Mouse (Mus musculus) hindbrain, postnatal 0 days (tissue): ENCODE measurements around the gene Klf2. TPM values are rescaled to one million over a fixed set of nuclear protein-coding genes. Genes with fewer than 3 reads are reported as not detected.

ENCODE experiments used
- ATAC-seq: fragments of 200-750 bp; cut with Nextera tagmentation; 2 replicates; pipeline ENCODE4 v1.8.0; 2017; ENCODE audit warnings: mild to moderate bottlenecking, moderate TSS enrichment, moderate library complexity
- DNase-seq: peaks from one replicate; pipeline ENCODE4 v3.0.0-alpha.2; 2015; ENCODE audit warnings: low spot score
- H3K27ac ChIP-seq: fragments of 300-500 bp; sonication (generic); 2 replicates; pipeline ENCODE4 v1.5.1; 2014; ENCODE audit warnings: mild to moderate bottlenecking
- H3K27me3 ChIP-seq: fragments of 300-500 bp; sonication (generic); 2 replicates; pipeline ENCODE4 v1.6.1; 2014; ENCODE audit warnings: low read length, mixed read lengths; ENCODE audit not compliant: insufficient read depth
- H3K36me3 ChIP-seq: fragments of 300-500 bp; sonication (generic); 2 replicates; pipeline ENCODE4 v1.6.1; 2014; ENCODE audit warnings: low read length, mixed read lengths; ENCODE audit not compliant: insufficient read depth
- H3K4me1 ChIP-seq: fragments of 300-500 bp; sonication (generic); 2 replicates; pipeline ENCODE4 v1.6.1; 2014; ENCODE audit warnings: antibody characterized with exemption, low read length, mixed read lengths; ENCODE audit not compliant: insufficient read depth
- H3K4me2 ChIP-seq: fragments of 300-500 bp; sonication (generic); 2 replicates; pipeline ENCODE4 v1.6.1; 2014; ENCODE audit warnings: low read depth, mild to moderate bottlenecking, low read length, moderate library complexity, mixed read lengths
- H3K4me3 ChIP-seq: fragments of 300-500 bp; sonication (generic); 2 replicates; pipeline ENCODE4 v1.5.1; 2014; ENCODE audit warnings: low read length
- H3K9ac ChIP-seq: fragments of 300-500 bp; sonication (generic); replicated peaks from 2 replicates; pipeline ENCODE4 v1.6.1; 2014; ENCODE audit warnings: mild to moderate bottlenecking, low read length, moderate library complexity, mixed read lengths
- H3K9me3 ChIP-seq: fragments of 300-500 bp; sonication (generic); 2 replicates; pipeline ENCODE4 v1.6.1; 2016; ENCODE audit warnings: low read length, mixed read lengths
- CTCF ChIP-seq: IDR thresholded peaks from 2 replicates; pipeline ENCODE4 v1.5.1; 2016; ENCODE audit warnings: antibody characterized with exemption, control low read depth, low read depth
- WGBS: fragments of 180-500 bp; shearing (Covaris S2); extraction: QIAGEN DNeasy Blood & Tissue Kit; methylation state at CpG from one replicate; pipeline ENCODE4 v1.1.7; 2014; 5-methylcytosine and 5-hydroxymethylcytosine counted together
- polyA plus RNA-seq: library from polyadenylated mRNA; unstranded; fragments of >200 nt; fragmentation: Nextera tagmentation; extraction: Ambion mirVana; gene quantifications from 2 replicates; pipeline ENCODE4 v1.2.1, GENCODE M21; 2015
- total RNA-seq: library from RNA; depleted of rRNA; stranded (reverse); fragments of >200 nt; gene quantifications from 2 replicates; pipeline ENCODE4 v1.2.3, GENCODE M21; 2014; rRNA removed

The Klf2 gene
- total RNA-seq = 4.3 and 8.2 TPM in 2 replicates
- polyA plus RNA-seq = 8.8 and 9.9 TPM in 2 replicates

DNA sequence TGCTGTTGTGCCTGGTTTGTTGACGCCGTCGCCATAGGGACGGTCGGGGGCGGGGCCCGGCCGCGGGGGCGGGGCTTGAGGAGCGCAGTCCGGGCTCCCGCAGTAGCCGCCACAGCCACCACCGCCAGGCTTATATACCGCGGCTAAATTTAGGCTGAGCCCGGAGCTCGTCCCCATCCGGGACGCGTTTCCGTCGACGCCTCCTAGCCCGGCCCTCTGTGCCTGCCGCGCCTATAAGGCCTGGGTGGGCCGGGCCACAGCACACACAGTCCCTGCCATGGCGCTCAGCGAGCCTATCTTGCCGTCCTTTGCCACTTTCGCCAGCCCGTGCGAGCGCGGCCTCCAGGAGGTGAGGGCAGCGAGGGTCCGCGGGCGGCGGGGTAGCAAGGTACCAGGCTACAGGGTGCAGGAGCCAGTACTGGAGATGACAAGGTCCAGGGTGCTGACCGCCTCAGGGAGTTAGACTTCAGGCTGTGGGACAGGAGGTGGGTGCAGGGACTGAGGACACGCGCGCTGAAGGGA, at the start of gene Klf2:
Gene Klf2, plus strand, starts transcription at position 233 of the 522 bp plus-strand sequence.
- TF ChIP-seq CTCF = no peak
- ATAC-seq (peak; percentile 95), DNase-seq (peak; percentile 88)
- under 1% methylated on average over 42 of the region's 46 CpGs for WGBS
- H3K4me2 ChIP-seq = peak within 1 kb of the TSS; percentile 81
- no peaks in the 10 kb centered on the region for H3K4me1 ChIP-seq
- H3K4me3 ChIP-seq = peak within 1 kb of the TSS; percentile 53
- H3K27me3 ChIP-seq = peaks cover 20% of the 10 kb centered on the region
- peak within 1 kb of the TSS; percentile 51 for H3K9ac ChIP-seq
- H3K27ac ChIP-seq = peak within 1 kb of the TSS; percentile 11; the same call in 1 of the 2 replicates
- no peaks in the 10 kb centered on the region for H3K9me3 ChIP-seq
- no peaks in the 10 kb centered on the region for H3K36me3 ChIP-seq

GRCm38 (mm10) chr8:72270606-72271005, 48.2 kb upstream of the Klf2 start:
- Histone ChIP-seq H3K9ac (no peak overlapping the region), H3K27ac (no peak overlapping the region), H3K36me3 (no peaks in the 10 kb centered on the region), H3K4me2 (no peak overlapping the region), H3K27me3 (no peaks in the 10 kb centered on the region), H3K4me1 (no peaks in the 10 kb centered on the region), H3K9me3 (no peaks in the 10 kb centered on the region), H3K4me3 (no peak overlapping the region)
- no peak for ATAC-seq
- no peak for DNase-seq
- 86% methylated on average over 12 of the region's 12 CpGs for WGBS
- TF ChIP-seq CTCF = no peak

DNA sequence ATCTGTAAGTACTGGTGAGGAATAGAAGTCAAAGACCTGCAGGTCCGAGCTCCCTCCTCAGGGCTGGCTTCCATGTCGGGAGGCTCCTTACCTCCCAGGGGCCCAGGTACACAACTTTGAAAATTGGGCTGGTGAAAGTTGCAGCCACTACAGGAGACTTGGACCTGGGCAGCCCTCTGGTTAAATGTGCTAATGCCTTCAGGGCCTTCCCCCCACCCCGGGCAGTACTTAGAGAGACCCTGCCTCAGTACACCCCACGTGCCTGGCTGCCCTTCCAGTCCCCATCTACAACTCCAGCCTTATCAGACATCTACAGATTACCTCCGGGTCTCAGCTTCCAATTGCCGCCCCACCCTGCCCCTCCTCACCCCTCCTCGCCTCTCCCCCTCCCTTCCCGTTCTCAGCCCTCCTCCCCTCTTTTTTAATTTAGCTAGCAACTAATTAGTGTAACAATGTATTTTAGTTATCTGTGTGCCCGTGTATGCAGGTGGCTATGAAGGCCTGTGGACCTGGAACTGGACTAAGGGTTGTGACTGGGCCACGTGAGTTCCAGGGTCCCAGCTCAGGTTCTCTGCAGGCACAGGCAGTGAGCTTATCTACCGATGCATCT, 47.7 kb upstream of the Klf2 start:
- DNase-seq (no peak), ATAC-seq (no peak)
- no peaks in the 10 kb centered on the region for H3K36me3 ChIP-seq
- no peaks in the 10 kb centered on the region for H3K9me3 ChIP-seq
- no peak overlapping the region for H3K4me3 ChIP-seq
- H3K27me3 ChIP-seq = no peaks in the 10 kb centered on the region
- no peak for TF ChIP-seq CTCF
- no peak overlapping the region for H3K9ac ChIP-seq
- H3K4me1 ChIP-seq = no peaks in the 10 kb centered on the region
- 80% methylated on average over 11 of the region's 11 CpGs for whole genome bisulfite sequencing
- no peak overlapping the region for H3K27ac ChIP-seq
- H3K4me2 ChIP-seq = no peak overlapping the region

DNA sequence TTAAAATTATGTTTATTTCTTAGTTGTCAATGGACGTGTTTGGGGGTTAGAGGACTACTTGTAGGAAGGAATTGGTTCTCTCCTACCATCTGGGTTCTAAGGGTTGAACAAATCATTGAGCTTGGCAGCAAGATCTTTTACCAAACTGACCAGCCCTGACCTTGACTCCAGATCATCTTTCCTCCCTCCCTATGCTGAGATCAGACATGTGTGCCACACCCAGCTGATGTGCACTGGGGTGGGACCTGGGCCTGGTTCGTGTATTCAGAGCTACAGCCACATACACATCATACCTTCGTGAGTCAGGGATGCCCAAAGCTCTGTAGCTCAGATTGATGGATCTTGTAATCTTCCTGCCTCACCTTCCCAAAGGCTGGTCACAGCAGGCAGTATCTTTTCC, 47.1 kb upstream of the Klf2 start:
- no peak for ATAC-seq
- no peak for DNase-seq
- Histone ChIP-seq H3K4me1 (no peaks in the 10 kb centered on the region), H3K36me3 (no peaks in the 10 kb centered on the region), H3K4me3 (no peak overlapping the region), H3K4me2 (no peak overlapping the region), H3K27ac (no peak overlapping the region), H3K27me3 (no peaks in the 10 kb centered on the region), H3K9me3 (no peaks in the 10 kb centered on the region), H3K9ac (no peak overlapping the region)
- no peak for TF ChIP-seq CTCF
- 72% methylated on average over 3 of the region's 3 CpGs for WGBS

DNA sequence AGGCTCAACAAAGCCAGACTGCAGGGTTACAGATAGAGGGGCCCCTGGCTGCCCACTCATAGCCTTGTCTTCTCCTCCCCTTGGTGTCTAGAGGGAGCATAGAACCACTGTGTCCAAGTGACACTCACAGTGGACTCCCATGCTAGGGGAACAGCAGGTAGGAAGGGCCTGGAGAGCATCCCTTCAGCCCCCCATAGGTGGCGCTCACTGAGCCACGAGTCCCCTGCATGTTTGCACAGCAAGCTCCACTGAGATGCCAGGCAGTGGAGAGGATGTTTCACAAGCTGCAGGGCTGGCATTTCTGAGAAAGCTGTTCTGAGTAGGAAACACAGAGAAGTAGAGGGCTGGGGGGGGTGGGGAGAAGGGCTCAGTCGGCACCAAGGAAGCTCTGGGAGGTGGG, 46.5 kb upstream of the Klf2 start:
- H3K36me3 ChIP-seq = no peaks in the 10 kb centered on the region
- H3K4me3 ChIP-seq = no peak overlapping the region
- H3K4me2 ChIP-seq = no peak overlapping the region
- H3K9ac ChIP-seq = no peak overlapping the region
- H3K27ac ChIP-seq = no peak overlapping the region
- no peaks in the 10 kb centered on the region for H3K4me1 ChIP-seq
- peak; percentile 66 for TF ChIP-seq CTCF
- H3K27me3 ChIP-seq = no peaks in the 10 kb centered on the region
- ATAC-seq = no peak; the same call in 1 of the 2 replicates
- 13% methylated on average over 3 of the region's 3 CpGs for WGBS
- no peaks in the 10 kb centered on the region for H3K9me3 ChIP-seq
- DNase-seq = peak; percentile 65

- ATAC-seq = no peak
- DNase-seq = no peak
- 76% methylated on average over 1 of the region's 1 CpGs for WGBS
- Histone ChIP-seq H3K27me3 (no peaks in the 10 kb centered on the region), H3K27ac (no peak overlapping the region), H3K9me3 (no peaks in the 10 kb centered on the region), H3K9ac (no peak overlapping the region), H3K4me3 (no peak overlapping the region), H3K4me2 (no peak overlapping the region), H3K36me3 (no peaks in the 10 kb centered on the region), H3K4me1 (no peaks in the 10 kb centered on the region)
- no peak for TF ChIP-seq CTCF
These were observed 45.6 kb upstream of the Klf2 start for GRCm38 (mm10) chr8:72273111-72273770.

- Histone ChIP-seq H3K4me1 (no peaks in the 10 kb centered on the region), H3K27ac (no peak overlapping the region), H3K36me3 (no peaks in the 10 kb centered on the region), H3K4me3 (no peak overlapping the region), H3K9ac (no peak overlapping the region), H3K4me2 (no peak overlapping the region), H3K9me3 (no peaks in the 10 kb centered on the region), H3K27me3 (no peaks in the 10 kb centered on the region)
- ATAC-seq = no peak
- no peak for DNase-seq
- TF ChIP-seq CTCF = no peak
- WGBS = 78% methylated on average over 5 of the region's 5 CpGs
These were observed 45.0 kb upstream of the Klf2 start for GRCm38 (mm10) chr8:72273807-72274206.
